Mouse (Mus musculus) liver, embryonic 14.5 days (tissue): ENCODE measurements at regions not wholly inside any gene's neighbourhood (a gene's known extent, or its start where the extent isn't known, plus 50 kb on each side); places are given as distances from the start of the nearest gene placed in this dataset.

Source experiments
- ATAC-seq: fragments of 200-750 bp; cut with Nextera tagmentation; 2 replicates; pipeline ENCODE4 v1.8.0; 2017; ENCODE audit warnings: moderate number of reproducible peaks, mild to moderate bottlenecking, moderate library complexity; ENCODE audit not compliant: insufficient read depth
- DNase-seq, 3 experiments: peaks; one replicate each; pipeline ENCODE4 v3.0.0-alpha.2; 2012 to 2013; ENCODE audit warnings: low read depth in 3 of 3, low spot score in 3 of 3
- H3K27ac ChIP-seq: fragments of 300-500 bp; sonication (generic); 2 replicates; pipeline ENCODE4 v1.5.1; 2014; ENCODE audit warnings: moderate library complexity, mild to moderate bottlenecking, control low read depth, inconsistent platforms
- H3K27me3 ChIP-seq: fragments of 300-500 bp; sonication (generic); 2 replicates; pipeline ENCODE4 v1.6.1; 2014; ENCODE audit warnings: mild to moderate bottlenecking, low read length, moderate library complexity; ENCODE audit not compliant: control insufficient read depth, insufficient read depth
- H3K36me3 ChIP-seq: fragments of 300-500 bp; sonication (generic); replicated peaks from 2 replicates; pipeline ENCODE4 v1.6.1; 2014; ENCODE audit warnings: low read depth; ENCODE audit not compliant: control insufficient read depth, insufficient read depth
- H3K4me1 ChIP-seq, 2 experiments: fragments of 200-500 bp in 1 of 2; fragments of 300-500 bp in 1 of 2; sonication (generic) in 1 of 2; replicated peaks; 2 replicates each; pipeline ENCODE4 v1.6.1; 2012 to 2014; ENCODE audit warnings: antibody characterized with exemption in 1 of 2, inconsistent platforms in 1 of 2, low read length in 1 of 2; ENCODE audit not compliant: control insufficient read depth in 2 of 2, insufficient read depth in 2 of 2
- H3K4me2 ChIP-seq: fragments of 300-500 bp; sonication (generic); 2 replicates; pipeline ENCODE4 v1.6.1; 2014; ENCODE audit warnings: low read depth, mild to moderate bottlenecking, control low read depth, moderate library complexity
- H3K4me3 ChIP-seq, 2 experiments: fragments of 200-500 bp in 1 of 2; fragments of 300-500 bp in 1 of 2; sonication (generic) in 1 of 2; 2 replicates each; pipeline ENCODE4 v1.5.1; 2012 to 2014; ENCODE audit warnings: low read depth in 2 of 2, low read length in 2 of 2, mild to moderate bottlenecking in 2 of 2, control low read depth in 1 of 2, inconsistent platforms in 1 of 2, moderate library complexity in 1 of 2; ENCODE audit not compliant: insufficient read depth in 1 of 2
- H3K9ac ChIP-seq: fragments of 300-500 bp; sonication (generic); replicated peaks from 2 replicates; pipeline ENCODE4 v1.6.1; 2014; ENCODE audit warnings: mild to moderate bottlenecking, control low read depth, moderate library complexity
- H3K9me3 ChIP-seq: fragments of 300-500 bp; sonication (generic); 2 replicates; pipeline ENCODE4 v1.6.1; 2016; ENCODE audit warnings: low read length, mixed read lengths; ENCODE audit not compliant: control insufficient read depth
- CTCF ChIP-seq: IDR thresholded peaks from 2 replicates; pipeline ENCODE4 v1.5.1; 2016; ENCODE audit warnings: antibody characterized with exemption, low read depth, control low read depth
- EP300 ChIP-seq: IDR thresholded peaks from 2 replicates; pipeline ENCODE4 v1.6.1; 2016; ENCODE audit warnings: antibody characterized with exemption, low read depth
- WGBS: fragments of 180-500 bp; shearing (Covaris S2); extraction: QIAGEN DNeasy Blood & Tissue Kit; methylation state at CpG from one replicate; pipeline ENCODE4 v1.1.7; 2014; ENCODE audit not compliant: insufficient replicate concordance; 5-methylcytosine and 5-hydroxymethylcytosine counted together

GRCm38 (mm10) chr10:99534237-99534636 is 225.2 kb downstream of the Csl start:
- no peak for ATAC-seq
- no peak overlapping the region for H3K9ac ChIP-seq
- no peak overlapping the region for H3K4me3 ChIP-seq
- no peak for DNase-seq
- H3K4me1 ChIP-seq = no peaks in the 10 kb centered on the region
- H3K27ac ChIP-seq = no peak overlapping the region
- no peak overlapping the region for H3K4me2 ChIP-seq
- no peaks in the 10 kb centered on the region for H3K36me3 ChIP-seq
- 41% methylated on average over 7 of the region's 7 CpGs for WGBS
- TF ChIP-seq EP300 = no peak
- no peak for TF ChIP-seq CTCF
- H3K9me3 ChIP-seq = no peaks in the 10 kb centered on the region
- no peaks in the 10 kb centered on the region for H3K27me3 ChIP-seq

GRCm38 (mm10) chr10:99538639-99539038 is 220.8 kb downstream of the Csl start:
- Histone ChIP-seq H3K36me3 (no peaks in the 10 kb centered on the region), H3K27me3 (no peaks in the 10 kb centered on the region), H3K4me2 (no peak overlapping the region), H3K9ac (no peak overlapping the region), H3K4me3 (no peak overlapping the region), H3K9me3 (no peaks in the 10 kb centered on the region), H3K27ac (no peak overlapping the region), H3K4me1 (no peaks in the 10 kb centered on the region)
- DNase-seq = no peak
- WGBS = 57% methylated on average over 5 of the region's 5 CpGs
- TF ChIP-seq CTCF = no peak
- no peak for TF ChIP-seq EP300
- no peak for ATAC-seq

- ATAC-seq (no peak), DNase-seq (no peak)
- no peak overlapping the region for H3K4me2 ChIP-seq
- H3K27ac ChIP-seq = no peak overlapping the region
- TF ChIP-seq CTCF (no peak), EP300 (no peak)
- H3K36me3 ChIP-seq = no peaks in the 10 kb centered on the region
- no peaks in the 10 kb centered on the region for H3K27me3 ChIP-seq
- H3K4me1 ChIP-seq = no peaks in the 10 kb centered on the region
- no peak overlapping the region for H3K4me3 ChIP-seq
- no peaks in the 10 kb centered on the region for H3K9me3 ChIP-seq
- 47% methylated on average over 4 of the region's 4 CpGs for WGBS
- H3K9ac ChIP-seq = no peak overlapping the region
These were observed 207.1 kb downstream of the Csl start for GRCm38 (mm10) chr10:99552373-99552772.

GRCm38 (mm10) chr10:99552836-99553540 is 206.5 kb downstream of the Csl start:
- DNase-seq (no peak), ATAC-seq (no peak)
- Histone ChIP-seq H3K9ac (no peak overlapping the region), H3K4me3 (no peak overlapping the region), H3K27me3 (no peaks in the 10 kb centered on the region), H3K27ac (no peak overlapping the region), H3K36me3 (no peaks in the 10 kb centered on the region), H3K4me1 (no peaks in the 10 kb centered on the region), H3K4me2 (no peak overlapping the region), H3K9me3 (no peaks in the 10 kb centered on the region)
- no peak for TF ChIP-seq EP300
- TF ChIP-seq CTCF = no peak
- 68% methylated on average over 12 of the region's 12 CpGs for WGBS

GRCm38 (mm10) chr10:99555021-99555420 is 204.4 kb downstream of the Csl start:
- Histone ChIP-seq H3K36me3 (no peaks in the 10 kb centered on the region), H3K27ac (no peak overlapping the region), H3K4me1 (no peaks in the 10 kb centered on the region), H3K4me3 (no peak overlapping the region), H3K9me3 (no peaks in the 10 kb centered on the region), H3K4me2 (no peak overlapping the region), H3K9ac (no peak overlapping the region), H3K27me3 (no peaks in the 10 kb centered on the region)
- 42% methylated on average over 2 of the region's 2 CpGs for WGBS
- ATAC-seq (no peak), DNase-seq (no peak)
- TF ChIP-seq EP300 (no peak), CTCF (no peak)
